Mouse (Mus musculus): ENCODE results near the gene Pde4d.
A peak's percentile ranks its signal among the peaks of the same experiment; 100 is the strongest.

Gene Pde4d

DNA sequence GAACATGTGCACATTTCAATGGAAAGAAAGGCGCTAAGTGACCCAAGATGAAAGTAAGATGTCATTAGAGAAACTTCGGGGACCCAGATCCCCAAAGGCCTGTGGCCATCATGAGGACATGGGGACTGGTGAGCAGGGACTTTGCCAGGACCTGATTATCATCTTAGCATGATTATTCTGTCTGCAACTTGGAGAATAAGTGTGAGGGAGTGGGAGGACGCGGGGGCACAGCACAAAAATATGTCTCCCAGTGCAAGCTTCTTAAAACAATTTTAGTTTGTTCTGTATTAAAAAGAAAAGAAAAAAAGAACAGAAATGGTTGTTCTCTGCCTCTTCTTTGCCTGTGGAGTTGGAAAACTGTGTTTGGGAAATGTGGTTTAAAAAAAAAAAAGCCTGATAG, 1279.9 kb downstream of the Pde4d start:
- DNase-seq (ENCODE audit: low read depth in 1 of 2, low spot score in 2 of 2), result no peak

GRCm38 (mm10) chr13:109732655-109733376, 1283.1 kb downstream of the Pde4d start:
- no peak for DNase-seq (ENCODE audit: low read depth in 1 of 2, low spot score in 2 of 2)

- DNase-seq (ENCODE audit: low read depth in 1 of 2, low spot score in 2 of 2), result no peak
Measured at GRCm38 (mm10) chr13:109736290-109737078, 1286.7 kb downstream of the Pde4d start.

GRCm38 (mm10) chr13:109746492-109746891, 1296.7 kb downstream of the Pde4d start:
- no peak for DNase-seq (ENCODE audit: low read depth in 1 of 2, low spot score in 2 of 2)

GRCm38 (mm10) chr13:109752236-109752863, 1302.6 kb downstream of the Pde4d start:
- DNase-seq (ENCODE audit: low read depth in 1 of 2, low spot score in 2 of 2), result no peak

DNA sequence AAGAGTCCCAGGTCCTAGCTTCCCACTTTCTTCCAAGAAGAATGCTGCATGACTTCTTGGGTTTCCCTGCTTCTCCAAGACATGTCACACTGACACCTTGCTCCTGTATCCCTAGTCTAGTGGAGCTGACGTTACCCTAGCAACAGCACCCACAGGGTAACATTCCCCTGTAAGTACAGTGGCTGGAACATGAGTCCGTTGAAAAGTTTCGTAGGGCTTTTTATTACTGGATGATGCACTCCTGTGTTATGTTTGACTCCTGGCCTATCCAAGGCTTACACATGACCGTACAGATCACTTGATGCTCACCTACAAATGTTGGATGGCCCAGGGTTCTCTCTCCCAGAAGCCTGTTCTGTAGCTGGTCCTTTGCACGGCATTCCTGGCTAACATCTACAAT, 1307.1 kb downstream of the Pde4d start:
- DNase-seq (ENCODE audit: low read depth in 1 of 2, low spot score in 2 of 2), result no peak

- DNase-seq (ENCODE audit: low read depth in 1 of 2, low spot score in 2 of 2), result no peak
Measured at GRCm38 (mm10) chr13:109759201-109759600, 1309.5 kb downstream of the Pde4d start.

- no peak for DNase-seq (ENCODE audit: low read depth in 1 of 2, low spot score in 2 of 2)
Measured at GRCm38 (mm10) chr13:109761081-109761480, 1311.3 kb downstream of the Pde4d start.

GRCm38 (mm10) chr13:109774791-109775190, 1325.0 kb downstream of the Pde4d start:
- DNase-seq (ENCODE audit: low read depth in 1 of 2, low spot score in 2 of 2), result no peak

GRCm38 (mm10) chr13:109775197-109775596, 1325.4 kb downstream of the Pde4d start:
- DNase-seq (ENCODE audit: low read depth in 1 of 2, low spot score in 2 of 2), result no peak

DNA sequence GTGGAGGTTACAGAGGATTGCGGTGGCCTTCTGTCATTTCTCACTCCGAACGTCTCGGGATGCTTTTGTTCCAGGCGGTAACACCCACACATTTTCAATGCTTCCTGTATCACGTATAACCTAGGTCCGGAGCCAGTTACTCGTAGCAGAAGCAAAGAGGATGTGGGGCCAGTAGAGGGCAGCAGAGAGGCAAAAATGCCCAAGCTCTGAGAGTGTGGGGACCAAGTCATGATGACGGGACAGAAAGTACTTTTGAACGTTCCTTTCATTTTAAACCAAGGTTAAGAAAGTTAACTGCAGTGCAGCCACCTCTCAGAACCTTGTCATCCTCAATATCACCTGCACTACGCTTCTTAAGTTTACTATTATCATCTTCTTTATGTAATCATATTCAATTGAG, 1326.4 kb downstream of the Pde4d start:
- DNase-seq (ENCODE audit: low read depth in 1 of 2, low spot score in 2 of 2), result peak; percentile 50 to 77

DNA sequence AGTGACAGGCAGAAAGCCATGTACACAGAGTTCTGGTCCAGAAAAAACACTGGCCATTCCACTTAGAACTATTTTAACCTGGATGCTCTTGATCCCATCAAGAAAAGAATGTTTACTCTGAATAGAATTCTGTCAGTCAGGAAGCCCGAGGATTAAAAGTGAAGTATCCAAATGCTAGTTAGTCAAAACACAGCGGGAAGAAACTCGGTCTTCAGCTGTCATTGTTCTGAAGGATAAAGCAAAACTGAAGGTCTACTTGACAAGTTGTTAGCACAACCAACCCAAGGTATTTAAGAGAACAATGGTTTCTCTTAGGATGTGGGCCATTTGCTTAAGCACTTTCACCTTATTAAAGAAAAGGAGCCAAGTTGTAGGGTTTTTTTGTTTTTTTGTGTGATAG, 1327.2 kb downstream of the Pde4d start:
- no peak for DNase-seq (ENCODE audit: low read depth in 1 of 2, low spot score in 2 of 2)

GRCm38 (mm10) chr13:109777441-109777840, 1327.7 kb downstream of the Pde4d start:
- no peak for DNase-seq (ENCODE audit: low read depth in 1 of 2, low spot score in 2 of 2)

GRCm38 (mm10) chr13:109778297-109778835, 1328.6 kb downstream of the Pde4d start:
- no peak for DNase-seq (ENCODE audit: low read depth in 1 of 2, low spot score in 2 of 2)

DNA sequence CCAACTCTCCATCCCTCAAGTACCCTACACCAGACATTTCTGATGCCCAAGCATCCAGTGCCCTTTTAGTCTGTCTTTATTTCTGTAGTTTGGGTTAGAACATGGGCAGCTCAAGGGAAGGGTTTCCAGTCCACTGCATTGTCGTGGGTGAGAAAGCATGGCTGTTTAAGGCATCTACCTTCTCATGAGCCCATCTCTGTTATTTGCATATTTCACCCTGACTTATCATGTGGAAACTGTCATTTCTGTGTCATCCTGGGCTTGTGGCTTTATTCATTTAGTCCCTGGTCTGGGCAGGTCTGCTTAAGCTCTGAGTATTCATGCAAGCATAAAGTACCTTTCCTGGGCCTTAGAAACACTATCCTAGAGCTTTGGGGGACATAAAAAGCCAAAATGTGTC, 1331.7 kb downstream of the Pde4d start:
- DNase-seq (ENCODE audit: low read depth in 1 of 2, low spot score in 2 of 2), result no peak

DNA sequence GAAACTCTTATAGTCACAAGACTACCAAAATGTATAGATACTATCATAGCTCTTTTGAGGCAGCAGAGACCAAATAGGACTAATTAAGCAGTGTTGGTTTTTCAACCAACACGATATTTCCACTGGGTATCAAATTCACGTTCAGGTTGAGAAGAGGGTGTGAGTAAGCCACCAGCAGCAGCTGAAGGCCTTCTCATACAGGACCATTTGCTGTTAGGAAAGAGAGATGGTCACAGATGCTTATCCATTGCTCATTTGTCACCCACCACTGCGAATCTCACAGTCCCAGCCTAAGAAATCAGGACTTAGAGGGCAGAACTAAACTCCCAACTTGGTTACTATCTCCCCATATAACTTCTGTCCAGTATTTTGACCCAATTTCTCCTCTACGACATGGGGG, 1338.9 kb downstream of the Pde4d start:
- DNase-seq (ENCODE audit: low read depth in 1 of 2, low spot score in 2 of 2), result no peak

DNA sequence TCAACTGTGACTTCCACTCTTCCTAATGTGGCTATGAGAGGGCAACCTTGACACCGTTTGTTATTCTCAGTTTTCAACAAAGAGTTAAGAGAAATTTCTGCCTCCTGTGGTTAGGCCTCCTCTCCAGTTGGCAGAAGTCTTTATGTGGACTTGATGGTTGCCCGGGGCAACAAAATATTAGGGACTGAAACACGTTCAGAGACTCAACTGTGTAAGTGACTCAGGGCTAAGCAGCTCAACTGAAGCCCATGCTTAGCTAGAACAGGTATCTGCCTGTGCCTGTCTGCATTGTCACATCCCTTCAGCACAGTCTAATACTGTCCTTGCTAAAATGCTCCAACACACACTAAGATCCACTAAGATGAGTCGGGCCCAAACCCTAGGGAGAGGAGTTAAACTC, 1339.4 kb downstream of the Pde4d start:
- DNase-seq (ENCODE audit: low read depth in 1 of 2, low spot score in 2 of 2), result no peak

- DNase-seq (ENCODE audit: low read depth in 1 of 2, low spot score in 2 of 2), result no peak
Measured at GRCm38 (mm10) chr13:109790045-109790715, 1340.4 kb downstream of the Pde4d start.

- no peak for DNase-seq (ENCODE audit: low read depth in 1 of 2, low spot score in 2 of 2)
Measured at GRCm38 (mm10) chr13:109793918-109794317, 1344.2 kb downstream of the Pde4d start.

DNA sequence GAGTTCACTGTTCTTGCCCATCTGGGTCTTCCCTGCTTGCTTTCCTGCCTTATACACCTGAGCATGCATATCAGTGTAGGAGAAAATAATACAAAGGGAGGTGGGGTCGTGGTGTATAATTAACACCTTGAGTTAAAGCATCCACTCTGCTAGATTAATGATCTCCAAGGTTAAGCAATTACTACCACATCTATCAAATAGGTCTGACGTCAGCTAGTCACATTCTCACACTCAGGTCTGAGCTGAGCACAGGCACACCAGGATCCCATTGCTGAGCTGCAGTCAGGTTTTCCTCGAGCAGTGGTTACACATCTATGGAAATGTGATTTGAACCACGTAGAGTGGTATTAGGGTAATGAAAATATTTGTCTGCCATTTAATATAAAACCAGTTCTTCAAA, 1348.9 kb downstream of the Pde4d start:
- DNase-seq (ENCODE audit: low read depth in 1 of 2, low spot score in 2 of 2), result no peak

GRCm38 (mm10) chr13:109802201-109802600, 1352.5 kb downstream of the Pde4d start:
- no peak for DNase-seq (ENCODE audit: low read depth in 1 of 2, low spot score in 2 of 2)

All from monocyte, adult 2 months (primary cell).